Mouse (Mus musculus) heart, adult 2 months (tissue): ENCODE data around the gene Vmn1r181.

Experiments used
- CTCF ChIP-seq: fragments of 200-600 bp; IDR thresholded peaks from 2 replicates; pipeline ENCODE4 v1.8.1; 2022; ENCODE audit warnings: antibody characterized with exemption, mild to moderate bottlenecking, moderate library complexity
- POLR2A ChIP-seq: fragments of 200-500 bp; IDR thresholded peaks from 2 replicates; pipeline ENCODE4 v1.6.1; 2011; ENCODE audit warnings: mild to moderate bottlenecking, low read depth, low read length, control low read depth; ENCODE audit not compliant: insufficient read depth

GRCm38 (mm10) chr7:23950332-23950731 is 24.1 kb upstream of the Vmn1r181 start, which contains the start of gene Vmn1r180:
- TF ChIP-seq POLR2A = no peak
- TF ChIP-seq CTCF = no peak
